Mouse (Mus musculus): ENCODE measurements around the gene Cdk4.

DNA sequence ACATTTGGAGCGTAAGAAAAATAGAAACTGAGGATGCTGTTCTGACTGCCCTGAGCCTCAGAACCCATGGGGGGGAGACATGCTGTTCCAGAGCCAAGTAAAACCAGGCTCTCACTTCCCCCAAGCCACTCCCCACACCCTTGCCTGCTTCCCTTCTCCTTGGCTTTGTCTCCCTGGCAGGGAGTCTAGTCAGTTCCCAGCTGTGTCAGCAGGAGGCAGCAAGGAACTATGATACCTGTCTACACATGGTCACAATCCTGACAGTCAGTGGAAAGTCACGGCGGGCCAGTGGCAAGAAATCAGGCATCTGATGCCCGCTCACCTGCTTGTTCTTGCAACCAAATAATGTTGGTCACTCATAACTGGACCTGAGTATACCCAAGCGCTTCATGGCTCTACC is 46.8 kb upstream of the Cdk4 start:
- TF ChIP-seq CTCF (IDR thresholded peaks at IDR 0.05; ENCODE audit: low read depth) (peak; percentile 29; the same call in 1 of the 2 replicates), EP300 (IDR thresholded peaks at IDR 0.05; ENCODE audit: low read depth) (no peak)
